Mouse (Mus musculus) forebrain, embryonic 10.5 days (tissue): ENCODE measurements around the gene Mfsd6. TPM values are rescaled to one million over a fixed set of nuclear protein-coding genes. Genes with fewer than 3 reads are reported as not detected.
A peak's percentile ranks its signal among the peaks of the same experiment; 100 is the strongest.
"Not testable (repeated sequence)": the region's sequence is repeated elsewhere in the genome, so short reads cannot be mapped to it uniquely, and the experiment has no call there.

Source experiments
- DNase-seq: peaks from one replicate; pipeline ENCODE4 v3.0.0-alpha.2; 2017; ENCODE audit warnings: low spot score; ENCODE audit errors: extremely low spot score
- H3K27ac ChIP-seq: fragments of 300-500 bp; sonication (generic); 2 replicates; pipeline ENCODE4 v1.5.1; 2016; ENCODE audit warnings: mild to moderate bottlenecking
- H3K27me3 ChIP-seq: fragments of 300-500 bp; sonication (generic); 2 replicates; pipeline ENCODE4 v1.6.1; 2016; ENCODE audit warnings: mild to moderate bottlenecking; ENCODE audit not compliant: poor library complexity, severe bottlenecking
- H3K36me3 ChIP-seq: fragments of 300-500 bp; sonication (generic); replicated peaks from 2 replicates; pipeline ENCODE4 v1.6.1; 2016; ENCODE audit warnings: mild to moderate bottlenecking, moderate library complexity
- H3K4me1 ChIP-seq: fragments of 300-500 bp; sonication (generic); 2 replicates; pipeline ENCODE4 v1.6.1; 2016
- H3K4me3 ChIP-seq: fragments of 300-500 bp; sonication (generic); 2 replicates; pipeline ENCODE4 v1.5.1; 2016; ENCODE audit warnings: mild to moderate bottlenecking, moderate library complexity
- H3K9me3 ChIP-seq: fragments of 300-500 bp; sonication (generic); 2 replicates; pipeline ENCODE4 v1.6.1; 2016; ENCODE audit warnings: mild to moderate bottlenecking, moderate library complexity
- WGBS: fragments of 180-500 bp; shearing (Covaris S2); methylation state at CpG from one replicate; pipeline ENCODE4 v1.1.7; 2016; 5-methylcytosine and 5-hydroxymethylcytosine counted together
- polyA plus RNA-seq: library from polyadenylated mRNA; unstranded; fragments of >200 nt; fragmentation: Nextera tagmentation; extraction: Ambion mirVana; gene quantifications from 2 replicates; pipeline ENCODE4 v1.2.1, GENCODE M21; 2016

Mfsd6 gene
- polyA plus RNA-seq, 1 experiment from 2014 or later, result 1.2 TPM

- not testable (repeated sequence) for DNase-seq, H3K27ac ChIP-seq, H3K36me3 ChIP-seq, H3K27me3 ChIP-seq, H3K4me3 ChIP-seq, H3K9me3 ChIP-seq, H3K4me1 ChIP-seq
- WGBS, result 95% methylated on average over 13 of the region's 13 CpGs
Observed at GRCm38 (mm10) chr1:52694456-52694855, 32.8 kb downstream of the Mfsd6 start.

- 94% methylated on average over 8 of the region's 8 CpGs for WGBS
- Histone ChIP-seq H3K27me3 (no peaks in the 10 kb centered on the region), H3K9me3 (no peaks in the 10 kb centered on the region), H3K27ac (no peak overlapping the region), H3K36me3 (no peaks in the 10 kb centered on the region), H3K4me3 (no peak overlapping the region), H3K4me1 (0 out of 2 replicates have a peak, but pooled peaks cover under 1% of the 10 kb centered on the region)
- no peak for DNase-seq
Observed at GRCm38 (mm10) chr1:52687636-52688035, 39.6 kb downstream of the Mfsd6 start.

GRCm38 (mm10) chr1:52683550-52683949 is 43.7 kb downstream of the Mfsd6 start:
- Histone ChIP-seq H3K4me3 (no peak overlapping the region), H3K27ac (no peak overlapping the region), H3K9me3 (no peaks in the 10 kb centered on the region), H3K27me3 (no peaks in the 10 kb centered on the region), H3K4me1 (no peaks in the 10 kb centered on the region), H3K36me3 (no peaks in the 10 kb centered on the region)
- WGBS, result 83% methylated on average over 4 of the region's 4 CpGs
- DNase-seq, result no peak

- Histone ChIP-seq H3K9me3 (no peaks in the 10 kb centered on the region), H3K27me3 (no peaks in the 10 kb centered on the region), H3K4me1 (no peaks in the 10 kb centered on the region), H3K36me3 (no peaks in the 10 kb centered on the region), H3K4me3 (no peak overlapping the region), H3K27ac (no peak overlapping the region)
- WGBS, result 82% methylated on average over 3 of the region's 3 CpGs
- DNase-seq, result no peak
Observed at GRCm38 (mm10) chr1:52676621-52677020, 50.6 kb downstream of the Mfsd6 start.

GRCm38 (mm10) chr1:52675561-52676551 is 51.4 kb downstream of the Mfsd6 start:
- H3K9me3 ChIP-seq, result no peaks in the 10 kb centered on the region
- no peaks in the 10 kb centered on the region for H3K36me3 ChIP-seq
- WGBS, result 82% methylated on average over 7 of the region's 7 CpGs
- no peak overlapping the region for H3K27ac ChIP-seq
- no peaks in the 10 kb centered on the region for H3K4me1 ChIP-seq
- DNase-seq, result no peak
- H3K4me3 ChIP-seq, result no peak overlapping the region
- H3K27me3 ChIP-seq, result no peaks in the 10 kb centered on the region

GRCm38 (mm10) chr1:52669931-52670330 is 57.3 kb downstream of the Mfsd6 start:
- no peaks in the 10 kb centered on the region for H3K27me3 ChIP-seq
- H3K4me3 ChIP-seq, result no peak overlapping the region
- no peak for DNase-seq
- H3K27ac ChIP-seq, result no peak overlapping the region
- peaks cover 7% of the 10 kb centered on the region for H3K4me1 ChIP-seq
- WGBS, result 94% methylated on average over 1 of the region's 1 CpGs
- H3K36me3 ChIP-seq, result no peaks in the 10 kb centered on the region
- no peaks in the 10 kb centered on the region for H3K9me3 ChIP-seq

- no peak for DNase-seq
- no peaks in the 10 kb centered on the region for H3K36me3 ChIP-seq
- H3K27me3 ChIP-seq, result no peaks in the 10 kb centered on the region
- H3K9me3 ChIP-seq, result no peaks in the 10 kb centered on the region
- no peak overlapping the region for H3K27ac ChIP-seq
- H3K4me1 ChIP-seq, result peaks cover 7% of the 10 kb centered on the region
- WGBS, result 48% methylated on average over 7 of the region's 7 CpGs
- H3K4me3 ChIP-seq, result no peak overlapping the region
Observed at GRCm38 (mm10) chr1:52668743-52669323, 58.4 kb downstream of the Mfsd6 start.

GRCm38 (mm10) chr1:52663228-52663627 is 64.0 kb downstream of the Mfsd6 start:
- H3K36me3 ChIP-seq, result no peaks in the 10 kb centered on the region
- no peaks in the 10 kb centered on the region for H3K9me3 ChIP-seq
- H3K27ac ChIP-seq, result no peak overlapping the region
- H3K27me3 ChIP-seq, result no peaks in the 10 kb centered on the region
- H3K4me3 ChIP-seq, result no peak overlapping the region
- no peaks in the 10 kb centered on the region for H3K4me1 ChIP-seq
- DNase-seq, result no peak
- 95% methylated on average over 7 of the region's 7 CpGs for WGBS

- Histone ChIP-seq H3K27me3 (no peaks in the 10 kb centered on the region), H3K36me3 (no peaks in the 10 kb centered on the region), H3K9me3 (no peaks in the 10 kb centered on the region), H3K27ac (no peak overlapping the region), H3K4me1 (no peaks in the 10 kb centered on the region), H3K4me3 (no peak overlapping the region)
- 88% methylated on average over 12 of the region's 12 CpGs for WGBS
- DNase-seq, result no peak
Observed at GRCm38 (mm10) chr1:52660765-52661164, 66.5 kb downstream of the Mfsd6 start.

GRCm38 (mm10) chr1:52660278-52660677 is 67.0 kb downstream of the Mfsd6 start:
- H3K9me3 ChIP-seq, result no peaks in the 10 kb centered on the region
- H3K36me3 ChIP-seq, result no peaks in the 10 kb centered on the region
- no peak for DNase-seq
- H3K27me3 ChIP-seq, result no peaks in the 10 kb centered on the region
- WGBS, result 79% methylated on average over 2 of the region's 2 CpGs
- no peak overlapping the region for H3K27ac ChIP-seq
- H3K4me1 ChIP-seq, result no peaks in the 10 kb centered on the region
- H3K4me3 ChIP-seq, result no peak overlapping the region

- H3K36me3 ChIP-seq, result no peaks in the 10 kb centered on the region
- no peak for DNase-seq
- H3K27ac ChIP-seq, result no peak overlapping the region
- 89% methylated on average over 7 of the region's 7 CpGs for WGBS
- no peak overlapping the region for H3K4me3 ChIP-seq
- no peaks in the 10 kb centered on the region for H3K27me3 ChIP-seq
- no peaks in the 10 kb centered on the region for H3K4me1 ChIP-seq
- no peaks in the 10 kb centered on the region for H3K9me3 ChIP-seq
Observed at GRCm38 (mm10) chr1:52658160-52658559, 69.1 kb downstream of the Mfsd6 start.

- H3K36me3 ChIP-seq, result peaks cover 25% of the 10 kb centered on the region
- H3K9me3 ChIP-seq, result no peaks in the 10 kb centered on the region
- 83% methylated on average over 4 of the region's 4 CpGs for WGBS
- no peak for DNase-seq
- H3K4me1 ChIP-seq, result no peaks in the 10 kb centered on the region
- H3K4me3 ChIP-seq, result no peak overlapping the region
- H3K27ac ChIP-seq, result no peak overlapping the region
- H3K27me3 ChIP-seq, result no peaks in the 10 kb centered on the region
Observed at GRCm38 (mm10) chr1:52655153-52655552, 72.1 kb downstream of the Mfsd6 start.

GRCm38 (mm10) chr1:52653366-52653765 is 73.9 kb downstream of the Mfsd6 start:
- DNase-seq, result no peak
- H3K4me1 ChIP-seq, result no peaks in the 10 kb centered on the region
- H3K4me3 ChIP-seq, result no peak overlapping the region
- no peaks in the 10 kb centered on the region for H3K9me3 ChIP-seq
- 82% methylated on average over 1 of the region's 1 CpGs for WGBS
- H3K27ac ChIP-seq, result peak overlapping the region; percentile 44; the same call in 1 of the 2 replicates
- peaks cover 42% of the 10 kb centered on the region for H3K36me3 ChIP-seq
- no peaks in the 10 kb centered on the region for H3K27me3 ChIP-seq
